Comparison of ENCODE assay signal across 8 mouse cellular contexts in the genomic region with DNA sequence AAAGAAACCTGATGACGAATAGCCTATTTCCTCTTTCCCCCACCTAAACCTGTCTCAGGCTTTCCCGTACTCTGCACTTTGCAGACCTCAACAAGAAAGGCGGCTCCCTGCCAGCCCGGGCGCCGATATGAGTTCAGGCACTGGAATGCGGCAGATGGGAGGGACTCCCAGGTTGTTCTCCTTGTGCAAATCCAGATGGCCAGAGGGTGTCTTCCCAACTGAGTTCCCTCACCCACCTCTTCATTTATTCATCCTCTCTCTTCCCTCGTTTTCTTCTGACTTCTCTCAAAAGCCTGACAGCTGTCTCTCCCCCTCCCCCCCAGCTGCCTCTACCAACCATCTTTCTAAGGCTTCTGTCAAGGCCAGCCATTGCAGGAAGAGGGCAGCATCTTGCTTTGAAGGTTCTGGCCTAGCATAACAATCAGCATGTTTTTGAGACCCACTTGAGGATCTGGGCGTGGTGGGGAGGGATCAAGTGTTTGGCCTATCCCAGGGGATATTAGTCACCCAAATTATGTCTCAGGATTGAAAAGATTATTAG.
DNase-seq lines count a peak whose midpoint lies in the region; ATAC-seq lines count a peak whose summit lies in the region.

No protein-coding gene starts in this region.

- H3K27me3 ChIP-seq in forebrain, embryonic 11.5 days (ENCODE audit: control insufficient read depth, insufficient read depth, low read length): no peaks in the 10 kb centered on the region
- no peaks in the 10 kb centered on the region for H3K27me3 ChIP-seq in hindbrain, embryonic 12.5 days
- H3K27me3 ChIP-seq in midbrain, embryonic 12.5 days: no peaks in the 10 kb centered on the region; the same call in 1 of the 2 replicates

- no peak; the same call in 1 of the 2 replicates for ATAC-seq in forebrain, embryonic 11.5 days (replicated peaks; ENCODE audit: low FRiP score)
- ATAC-seq in hindbrain, embryonic 12.5 days (ENCODE audit: low FRiP score): no peak
- ATAC-seq in midbrain, embryonic 12.5 days (ENCODE audit: low FRiP score, low read depth): no peak

- H3K9ac ChIP-seq in forebrain, embryonic 11.5 days (ENCODE audit: low read length): peak overlapping the region; percentile 12; the same call in 1 of the 2 replicates
- no peak overlapping the region for H3K9ac ChIP-seq in hindbrain, embryonic 12.5 days
- H3K9ac ChIP-seq in midbrain, embryonic 12.5 days (replicated peaks): no peak overlapping the region

- H3K27ac ChIP-seq in forebrain, embryonic 11.5 days (ENCODE audit: low read depth, low read length): peak overlapping the region; percentile 76
- H3K27ac ChIP-seq in hindbrain, embryonic 12.5 days: peak overlapping the region; percentile 35; the same call in 1 of the 2 replicates
- peak overlapping the region; percentile 73 for H3K27ac ChIP-seq in midbrain, embryonic 12.5 days (replicated peaks)

- intact Hi-C loops in left cerebral cortex, postnatal 10 days (cut with DNase I): no loop called here

- H3K9me3 ChIP-seq in forebrain, embryonic 11.5 days (ENCODE audit: control insufficient read depth, low read length): no peaks in the 10 kb centered on the region
- no peaks in the 10 kb centered on the region for H3K9me3 ChIP-seq in hindbrain, embryonic 12.5 days (replicated peaks)
- H3K9me3 ChIP-seq in midbrain, embryonic 12.5 days: no peaks in the 10 kb centered on the region

- peak overlapping the region; percentile 24; the same call in 1 of the 2 replicates for H3K4me2 ChIP-seq in forebrain, embryonic 11.5 days (ENCODE audit: low read depth, low read length, severe bottlenecking)
- peak overlapping the region; percentile 17; the same call in 1 of the 2 replicates for H3K4me2 ChIP-seq in hindbrain, embryonic 12.5 days (replicated peaks)
- peak overlapping the region; percentile 34 for H3K4me2 ChIP-seq in midbrain, embryonic 12.5 days (replicated peaks)

- H3K4me3 ChIP-seq in forebrain, embryonic 11.5 days (ENCODE audit: low read depth, low read length): no peak overlapping the region
- H3K4me3 ChIP-seq in hindbrain, embryonic 12.5 days: no peak overlapping the region
- no peak overlapping the region for H3K4me3 ChIP-seq in midbrain, embryonic 12.5 days

- 7% methylated on average over 9 of the region's 9 CpGs for WGBS in forebrain, embryonic 11.5 days
- WGBS in hindbrain, embryonic 12.5 days: 13% methylated on average over 9 of the region's 9 CpGs
- 13% methylated on average over 9 of the region's 9 CpGs for WGBS in midbrain, embryonic 12.5 days

- DNase-seq in urinary bladder, postnatal 25 days (ENCODE audit: low spot score): peak; percentile 51
- DNase-seq in urinary bladder, adult 2 months (ENCODE audit: low spot score): no peak
- DNase-seq in forebrain, embryonic 11.5 days (ENCODE audit: low spot score): peak; percentile 73
- DNase-seq in left cerebral cortex, postnatal 10 days (ENCODE audit: extremely low spot score in 1 of 2, low spot score in 2 of 2): peak; percentile 24 to 55
- DNase-seq in thymus, postnatal 25 days: peak; percentile 59
- DNase-seq in cerebellum, adult 9-11 months: no peak

- peaks cover 16% of the 10 kb centered on the region for H3K4me1 ChIP-seq in forebrain, embryonic 11.5 days (replicated peaks; ENCODE audit: control insufficient read depth, insufficient read depth, low read length)
- peaks cover 28% of the 10 kb centered on the region for H3K4me1 ChIP-seq in hindbrain, embryonic 12.5 days
- peaks cover 48% of the 10 kb centered on the region for H3K4me1 ChIP-seq in midbrain, embryonic 12.5 days

- no peaks in the 10 kb centered on the region for H3K36me3 ChIP-seq in forebrain, embryonic 11.5 days (ENCODE audit: control insufficient read depth, insufficient read depth, low read length)
- no peaks in the 10 kb centered on the region for H3K36me3 ChIP-seq in hindbrain, embryonic 12.5 days
- H3K36me3 ChIP-seq in midbrain, embryonic 12.5 days: no peaks in the 10 kb centered on the region

Comparison
In these comparisons a context has a peak if more than half of its experiments do, and no peak if none do; other contexts are left out.
1. DNase-seq: peak in urinary bladder, postnatal 25 days (single experiment), forebrain, embryonic 11.5 days (single experiment), left cerebral cortex, postnatal 10 days (2 of 2) and thymus, postnatal 25 days (single experiment); none in urinary bladder, adult 2 months (single experiment) and cerebellum, adult 9-11 months (single experiment).
2. Peak in every context shown above with its lines, with median percentiles within 50 percentile points of each other: H3K27ac ChIP-seq and H3K4me2 ChIP-seq.